Mouse (Mus musculus): ENCODE results near the gene Ncbp2. TPM values are rescaled to one million over a fixed set of nuclear protein-coding genes. Genes with fewer than 3 reads are reported as not detected.

The Ncbp2 gene
- total RNA-seq, 2 experiments from 2014 or later = 49.5 to 52.3 TPM

DNA sequence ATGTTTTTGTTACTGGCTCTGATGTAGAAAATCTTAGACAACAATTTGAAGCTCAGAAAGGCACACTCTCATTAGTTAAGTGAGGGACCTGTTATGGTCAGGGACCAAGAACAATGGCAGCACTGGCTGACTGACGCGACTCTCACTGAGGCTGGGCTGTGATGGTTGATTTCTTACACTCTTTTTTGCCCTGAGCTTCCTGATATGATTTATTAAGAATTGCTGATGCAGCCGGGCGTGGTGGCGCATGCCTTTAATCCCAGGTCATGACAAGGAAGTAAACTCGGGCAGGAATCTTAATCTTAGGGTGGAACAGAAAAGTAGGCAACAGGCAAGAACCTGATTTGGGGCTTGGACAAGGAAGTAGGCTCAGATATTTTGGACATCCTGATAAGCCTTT is 22.2 kb upstream of the Ncbp2 start:
- DNase-seq (ENCODE audit: low spot score in 2 of 2) = no peak
- no peak overlapping the region for H3K27ac ChIP-seq
- no peak for TF ChIP-seq CTCF (conservative IDR thresholded peaks at IDR 0.05)

DNA sequence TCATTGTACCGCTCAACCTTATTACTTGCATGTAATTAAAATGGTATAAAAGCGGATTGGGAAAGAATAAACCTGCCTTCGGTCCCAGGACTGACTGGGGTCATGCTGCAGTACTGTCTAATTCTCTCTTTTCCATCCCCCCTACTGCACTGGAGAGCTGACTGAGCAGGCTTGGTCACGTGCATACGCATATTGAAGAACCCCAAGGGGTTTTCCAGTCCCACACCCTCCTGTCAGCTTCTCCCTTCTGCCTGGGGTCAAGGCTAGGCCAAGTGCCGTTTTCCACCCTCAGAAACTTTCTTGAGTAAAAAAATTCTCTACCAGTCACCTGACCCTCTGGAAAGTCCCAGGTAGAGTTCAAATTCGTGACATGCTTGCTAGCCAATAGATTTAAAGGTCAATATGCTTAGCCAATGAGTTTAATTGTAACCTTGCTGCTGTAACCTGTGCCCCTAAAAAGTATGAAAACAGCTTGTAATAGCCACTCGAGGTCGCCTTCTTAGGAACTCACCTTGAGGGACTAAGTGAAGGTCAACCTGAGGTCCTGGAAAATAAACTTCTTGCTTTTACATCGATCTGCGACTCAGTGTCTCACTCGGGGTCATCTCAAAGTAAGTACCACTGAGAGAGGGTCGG is 21.6 kb upstream of the Ncbp2 start:
- TF ChIP-seq CTCF (conservative IDR thresholded peaks at IDR 0.05) = no peak
- H3K27ac ChIP-seq = no peak overlapping the region
- no peak for DNase-seq (ENCODE audit: low spot score in 2 of 2)
- no peak overlapping the region for H3K4me3 ChIP-seq

More for the DNA sequence above, 22.2 kb upstream of the Ncbp2 start:
- H3K4me3 ChIP-seq = no peak overlapping the region

DNA sequence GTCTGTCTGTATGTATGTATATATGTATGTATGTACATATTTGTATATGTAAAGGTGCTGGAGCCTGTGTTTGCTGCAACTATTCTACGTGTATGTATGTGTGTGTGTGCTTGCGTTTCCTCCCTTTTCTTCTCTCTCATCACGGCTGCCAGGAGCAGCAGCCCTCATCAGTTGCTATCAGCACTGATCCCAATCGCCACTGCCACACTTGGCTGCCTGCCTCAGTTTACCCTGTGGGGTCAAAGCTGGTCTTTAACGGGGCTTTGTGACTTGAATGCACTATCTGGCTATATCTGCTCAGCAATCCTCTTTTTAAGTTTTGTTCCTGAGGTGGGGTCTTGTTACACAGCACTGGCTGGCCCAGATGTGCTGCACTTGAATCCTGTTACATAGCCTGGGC is 20.9 kb upstream of the Ncbp2 start:
- no peak for DNase-seq (ENCODE audit: low spot score in 2 of 2)
- Histone ChIP-seq H3K4me3 (no peak overlapping the region), H3K27ac (no peak overlapping the region)
- no peak for TF ChIP-seq CTCF (conservative IDR thresholded peaks at IDR 0.05)

DNA sequence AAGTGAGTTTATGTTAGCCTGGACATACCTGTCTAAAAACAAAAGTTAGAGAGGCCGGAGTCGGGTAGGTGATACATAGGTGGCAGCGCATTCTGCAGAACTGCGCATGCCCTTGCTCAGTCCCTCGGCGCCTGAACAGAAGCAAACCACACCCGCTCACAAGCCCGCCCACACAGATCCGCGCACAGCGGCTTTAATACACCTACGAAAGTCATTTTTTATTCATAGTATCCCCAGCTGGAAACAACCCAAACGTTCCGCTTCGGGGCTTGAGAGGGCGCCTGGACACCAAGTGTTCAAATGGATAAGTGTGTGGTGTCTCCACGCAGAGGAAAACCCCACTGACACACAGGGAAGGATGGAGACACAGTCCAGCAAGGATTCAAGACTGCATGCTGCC is 17.0 kb upstream of the Ncbp2 start:
- Histone ChIP-seq H3K27ac (peak overlapping the region; percentile 89), H3K4me3 (no peak overlapping the region)
- DNase-seq (ENCODE audit: low spot score in 2 of 2) = no peak
- TF ChIP-seq CTCF (conservative IDR thresholded peaks at IDR 0.05) = no peak

DNA sequence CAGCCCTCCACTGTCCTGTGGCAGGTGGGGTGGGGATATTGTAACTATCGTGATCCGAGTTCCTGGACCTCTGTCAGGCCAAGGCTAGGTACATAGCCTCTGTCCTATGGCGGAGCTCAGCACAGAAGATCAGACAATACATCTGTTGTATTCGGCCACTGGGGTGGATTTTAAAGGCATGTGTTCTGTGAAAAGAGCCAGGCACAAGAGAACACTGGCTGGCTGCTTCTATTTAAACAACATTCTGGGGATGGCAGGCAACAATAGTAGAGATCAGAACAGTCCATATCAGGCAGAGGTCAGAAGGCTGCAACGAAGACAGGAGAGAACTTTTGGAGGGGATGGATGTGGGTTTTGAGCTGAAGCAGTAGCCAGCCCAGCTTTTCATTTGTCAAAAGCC is 16.1 kb upstream of the Ncbp2 start:
- no peak for TF ChIP-seq CTCF (conservative IDR thresholded peaks at IDR 0.05)
- no peak for DNase-seq (ENCODE audit: low spot score in 2 of 2)
- H3K4me3 ChIP-seq = no peak overlapping the region
- peak overlapping the region; percentile 89 for H3K27ac ChIP-seq

DNA sequence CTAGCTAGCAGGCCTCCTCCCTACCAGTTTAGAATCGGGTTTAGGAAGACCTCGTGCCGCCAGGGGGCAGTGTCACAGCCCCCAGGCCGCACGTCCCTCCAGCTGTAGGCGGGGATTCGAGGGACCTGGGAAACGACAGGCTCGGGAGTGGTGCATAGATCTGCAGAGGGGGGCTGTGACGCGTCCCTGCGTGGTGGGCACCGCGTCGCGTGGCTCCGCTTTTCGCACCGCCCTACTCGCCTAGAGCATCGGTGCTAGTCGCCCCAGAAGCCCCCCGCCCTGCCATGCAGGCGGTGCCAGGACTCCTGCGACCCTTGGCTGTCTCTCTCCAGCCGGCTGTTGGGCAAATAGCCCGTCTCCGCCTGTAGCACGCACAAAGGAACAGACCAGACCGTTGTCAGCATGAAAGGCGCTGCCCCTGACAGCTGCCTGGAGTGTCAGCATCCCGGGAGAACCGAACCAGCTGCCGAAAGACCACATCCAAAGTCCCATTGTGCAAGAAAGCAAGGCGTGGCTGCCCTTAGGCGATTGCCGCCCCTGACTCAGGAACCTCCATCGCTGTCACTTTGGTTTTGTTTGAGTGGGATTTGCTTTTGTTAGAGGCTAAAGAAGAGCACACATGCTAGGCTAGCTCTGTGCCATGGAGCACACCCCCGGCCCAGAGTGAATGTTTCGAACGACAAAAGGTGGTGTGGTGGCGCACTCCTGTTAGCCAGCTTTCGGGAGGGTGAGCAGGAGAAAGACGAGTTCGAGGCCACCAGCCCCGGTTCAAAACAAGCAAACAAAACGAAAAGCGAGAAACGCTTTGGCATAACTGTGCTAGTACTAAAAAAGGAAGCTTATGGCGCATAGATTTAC is 15.2 kb upstream of the Ncbp2 start:
- TF ChIP-seq CTCF (conservative IDR thresholded peaks at IDR 0.05) = peak; percentile 96
- DNase-seq (ENCODE audit: low spot score in 2 of 2) = peak; percentile 88 to 94
- Histone ChIP-seq H3K27ac (peak overlapping the region; percentile 89), H3K4me3 (peak overlapping the region; percentile 70)

DNA sequence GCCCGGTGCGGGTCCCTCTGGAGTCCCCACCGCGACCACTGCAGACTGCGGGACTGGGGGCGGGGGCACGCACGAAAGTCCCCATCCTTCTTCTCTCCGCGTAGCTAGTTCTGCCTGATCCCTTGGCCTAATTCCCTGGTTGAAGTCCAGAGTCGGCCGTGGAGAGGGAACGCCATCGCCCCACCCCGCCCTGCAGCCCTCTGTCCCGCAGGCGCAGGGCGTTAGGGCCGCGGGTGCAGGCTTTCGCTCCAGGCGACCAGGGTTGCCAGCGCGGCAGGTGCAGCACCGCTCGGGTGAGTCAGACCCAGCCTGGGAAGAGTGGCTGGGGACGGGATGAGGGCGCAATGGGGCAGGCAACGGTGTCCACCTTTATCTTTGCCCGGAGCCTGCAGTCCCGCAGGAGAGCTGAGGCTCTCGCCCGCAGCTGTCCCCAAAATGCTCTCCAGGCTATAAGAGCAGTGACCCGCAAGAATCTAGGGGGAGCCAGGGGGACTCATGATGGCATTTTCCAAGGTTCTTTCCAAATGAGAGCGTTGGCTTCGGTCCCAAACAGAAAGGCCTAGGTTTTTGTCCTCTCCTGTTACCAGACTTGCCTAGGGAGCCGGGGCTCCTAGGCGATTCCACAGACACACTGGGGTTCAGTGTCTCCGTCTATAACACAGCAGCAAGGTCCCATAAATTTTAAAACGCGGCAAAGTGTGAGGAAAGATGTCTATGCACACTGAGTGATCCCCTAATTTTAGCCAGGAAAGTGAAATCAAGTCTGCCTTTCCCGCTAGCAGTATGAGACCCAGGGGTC is 14.4 kb upstream of the Ncbp2 start, which contains the start of gene Pigz:
Gene Pigz, plus strand, starts transcription at position 101 of the 799 bp plus-strand sequence.
- no peak for TF ChIP-seq CTCF (conservative IDR thresholded peaks at IDR 0.05)
- peak within 1 kb of the TSS; percentile 70 for H3K4me3 ChIP-seq
- peak in 1 of 2 experiments; percentile 44 for DNase-seq (ENCODE audit: low spot score in 2 of 2)
- H3K27ac ChIP-seq = peak within 1 kb of the TSS; percentile 89

DNA sequence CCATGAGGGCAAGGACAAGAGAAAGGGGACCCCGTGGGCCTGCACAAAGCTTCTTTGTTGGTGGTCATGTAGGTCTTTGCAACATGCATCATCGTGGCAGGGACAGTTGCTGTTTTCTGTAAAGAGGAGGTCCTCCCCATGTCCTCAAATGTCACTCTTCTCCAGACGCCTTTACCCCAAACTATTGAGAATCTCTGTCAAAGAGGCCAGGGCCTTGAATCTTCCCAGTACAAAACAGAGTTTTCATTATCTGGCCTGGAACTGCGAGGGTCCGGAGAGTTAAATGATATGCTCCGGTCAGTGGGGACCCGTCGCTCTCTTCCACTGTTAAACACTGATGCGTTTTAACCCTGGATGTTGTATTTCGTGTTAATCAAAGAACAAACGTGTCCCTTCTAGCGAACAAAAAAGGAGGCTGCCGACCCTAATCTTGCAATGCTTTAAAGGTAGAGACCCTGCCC is 13.7 kb upstream of the Ncbp2 start:
- DNase-seq (ENCODE audit: low spot score in 2 of 2) = no peak
- TF ChIP-seq CTCF (conservative IDR thresholded peaks at IDR 0.05) = no peak

DNA sequence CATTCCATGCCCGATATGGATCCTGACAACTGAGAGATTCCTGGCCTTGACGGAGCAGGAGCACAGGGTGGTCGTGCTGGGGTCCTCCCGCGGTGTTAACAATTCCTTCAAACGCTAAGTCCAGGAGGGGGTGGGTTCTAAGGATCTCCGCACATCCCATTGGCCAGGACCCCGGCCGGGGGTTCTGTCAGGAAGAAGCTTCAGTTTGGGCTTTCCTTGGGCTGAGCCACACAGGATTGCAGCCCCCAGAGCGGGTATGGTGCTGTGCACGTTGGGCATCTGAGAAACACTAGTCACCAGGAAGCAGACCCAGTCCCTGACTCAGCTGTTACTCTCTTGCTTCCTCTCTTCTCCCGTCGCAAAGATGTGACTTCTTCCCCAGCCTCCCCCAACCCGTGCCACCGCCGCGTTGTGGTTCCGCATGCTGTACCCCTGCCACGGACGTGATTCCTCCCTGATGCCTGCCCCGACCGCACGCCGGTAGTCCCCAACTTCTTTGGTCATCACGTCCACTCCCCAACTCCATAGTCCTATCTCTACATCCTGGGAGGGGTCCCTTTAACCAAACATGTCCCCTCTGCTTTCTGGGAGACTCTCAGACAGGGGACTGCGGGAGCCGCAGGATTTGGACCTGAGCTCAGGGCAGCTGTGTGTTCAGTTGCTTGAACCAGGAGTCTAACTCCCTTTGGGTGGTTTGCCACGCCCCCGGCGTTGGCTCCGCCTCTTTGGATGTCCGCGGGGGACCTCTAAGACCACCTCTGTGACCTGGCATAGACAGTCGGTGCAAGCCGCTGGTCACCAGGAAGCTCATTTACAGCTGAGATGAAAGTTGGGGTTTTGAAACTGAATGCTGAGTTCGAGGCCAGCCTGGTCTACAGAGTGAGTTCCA is 13.0 kb upstream of the Ncbp2 start:
- Histone ChIP-seq H3K27ac (peak overlapping the region; percentile 89), H3K4me3 (peak overlapping the region; percentile 70)
- peak; percentile 35 to 63 for DNase-seq (ENCODE audit: low spot score in 2 of 2)
- TF ChIP-seq CTCF (conservative IDR thresholded peaks at IDR 0.05) = no peak

More for the DNA sequence above, 13.7 kb upstream of the Ncbp2 start:
- H3K27ac ChIP-seq = peak overlapping the region; percentile 89
- H3K4me3 ChIP-seq = peak overlapping the region; percentile 70

DNA sequence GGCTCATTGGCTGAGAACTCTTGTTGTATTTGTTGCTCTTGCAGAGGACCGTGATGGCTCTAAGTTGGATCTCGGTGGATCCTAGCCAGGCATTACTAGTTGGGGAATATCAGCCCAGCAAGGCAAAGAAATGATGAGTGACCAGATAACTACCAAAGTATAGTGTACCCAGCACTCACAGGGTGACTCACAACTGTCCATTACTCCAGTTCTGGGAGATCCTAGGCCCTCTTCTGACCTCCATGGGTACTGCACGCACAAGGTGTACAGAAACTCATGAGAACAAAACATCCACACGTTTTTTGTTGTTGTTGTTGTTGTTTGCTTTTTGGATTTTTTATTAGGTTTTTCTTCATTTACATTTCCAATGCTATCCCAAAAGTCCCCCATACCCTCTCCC is 11.7 kb upstream of the Ncbp2 start:
- H3K4me3 ChIP-seq = no peak overlapping the region
- TF ChIP-seq CTCF (conservative IDR thresholded peaks at IDR 0.05) = peak; percentile 45
- H3K27ac ChIP-seq = no peak overlapping the region
- DNase-seq (ENCODE audit: low spot score in 2 of 2) = no peak

DNA sequence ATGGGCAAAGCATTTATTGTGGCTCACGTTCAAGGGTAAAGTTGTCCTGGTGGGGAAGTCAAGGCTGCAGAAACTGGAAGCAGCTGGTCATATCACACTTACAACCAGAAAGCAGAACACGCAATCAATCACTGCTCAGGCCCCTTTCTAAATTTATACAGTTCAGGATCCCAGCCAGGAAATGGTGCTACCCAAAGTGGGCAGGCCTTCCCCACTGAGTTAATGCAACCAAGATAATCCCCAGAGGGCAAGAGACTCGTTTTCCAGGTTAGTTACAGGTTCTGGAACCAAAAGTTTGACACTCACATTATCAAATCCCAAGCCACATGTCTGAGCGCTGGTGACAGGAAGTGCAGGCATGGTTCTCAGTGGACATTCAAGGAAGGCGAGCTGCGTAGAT is 9.5 kb upstream of the Ncbp2 start:
- Histone ChIP-seq H3K4me3 (no peak overlapping the region), H3K27ac (no peak overlapping the region)
- DNase-seq (ENCODE audit: low spot score in 2 of 2) = no peak
- TF ChIP-seq CTCF (conservative IDR thresholded peaks at IDR 0.05) = no peak

DNA sequence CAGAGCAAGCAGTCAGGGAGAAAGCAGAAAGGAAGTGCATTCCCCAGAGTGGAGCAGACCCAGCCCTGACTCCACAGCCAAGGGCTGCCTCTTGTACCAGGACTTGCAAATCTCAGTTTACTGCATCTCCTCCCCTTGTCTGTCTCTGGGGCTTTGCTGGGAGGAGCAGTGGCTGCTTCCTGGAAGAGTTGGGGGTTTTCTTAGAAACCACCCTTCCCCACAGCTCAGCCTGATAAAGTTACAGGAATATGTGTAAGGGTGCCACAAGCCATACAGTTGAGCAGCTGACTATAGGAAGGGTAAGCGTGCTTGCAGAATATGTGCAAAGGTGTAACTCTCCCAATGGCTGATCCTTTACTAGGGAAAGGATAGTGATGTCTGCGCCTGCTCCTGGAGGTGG is 7.7 kb upstream of the Ncbp2 start:
- Histone ChIP-seq H3K27ac (no peak overlapping the region), H3K4me3 (no peak overlapping the region)
- no peak for DNase-seq (ENCODE audit: low spot score in 2 of 2)
- TF ChIP-seq CTCF (conservative IDR thresholded peaks at IDR 0.05) = no peak

Measured in layer of hippocampus, adult 2 months (tissue).